Mouse (Mus musculus): ENCODE results near the gene Stau1.

The Stau1 gene

DNA sequence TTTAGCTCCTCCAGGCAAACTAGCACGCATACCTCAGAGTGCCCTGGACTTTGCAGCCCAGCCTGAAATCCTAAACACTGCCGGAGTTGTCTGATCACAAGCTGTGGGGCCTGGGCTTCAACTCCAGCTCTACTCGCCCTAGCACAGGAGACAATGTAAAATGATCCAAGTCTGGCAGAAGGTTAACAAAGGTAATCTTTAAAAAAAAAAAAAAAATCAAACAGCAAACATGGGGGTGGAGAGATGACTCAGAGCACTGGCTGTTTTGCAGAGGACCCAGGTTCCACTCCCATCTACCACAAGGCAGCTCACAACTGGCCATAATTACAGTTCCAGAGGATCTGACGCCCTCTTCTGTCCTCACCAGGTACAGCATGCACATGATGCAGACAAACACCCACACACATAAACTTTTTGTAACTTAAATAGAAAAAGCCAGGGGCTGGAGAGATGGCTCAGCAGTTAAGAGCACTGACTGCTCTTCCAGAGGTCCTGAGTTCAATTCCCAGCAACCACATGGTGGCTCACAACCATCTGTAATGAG is 12.7 kb downstream of the Stau1 start:
- DNase-seq, result no peak

DNA sequence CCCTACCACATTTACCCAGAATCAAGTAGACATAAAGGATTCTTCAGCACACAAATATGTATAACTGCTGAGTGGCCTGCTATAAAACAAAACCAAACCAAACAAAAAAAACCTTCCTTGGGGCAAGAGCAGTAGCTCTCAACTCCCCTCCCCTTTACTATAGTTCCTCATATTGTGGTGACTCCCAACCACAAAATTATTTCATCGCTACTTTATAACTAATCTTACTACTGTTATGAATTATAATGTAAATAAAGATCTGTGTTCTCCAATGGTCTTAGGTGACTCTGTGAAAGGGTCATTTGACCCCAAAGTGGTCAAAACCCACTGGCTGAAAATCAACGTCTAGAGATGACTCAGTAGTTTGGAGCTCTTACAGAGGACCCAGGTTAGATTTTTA is 15.9 kb downstream of the Stau1 start:
- no peak for DNase-seq

GRCm38 (mm10) chr2:166977490-166977889 is 18.6 kb downstream of the Stau1 start:
- no peak for DNase-seq

- no peak for DNase-seq
Measured at GRCm38 (mm10) chr2:166976356-166976755, 19.7 kb downstream of the Stau1 start.

DNA sequence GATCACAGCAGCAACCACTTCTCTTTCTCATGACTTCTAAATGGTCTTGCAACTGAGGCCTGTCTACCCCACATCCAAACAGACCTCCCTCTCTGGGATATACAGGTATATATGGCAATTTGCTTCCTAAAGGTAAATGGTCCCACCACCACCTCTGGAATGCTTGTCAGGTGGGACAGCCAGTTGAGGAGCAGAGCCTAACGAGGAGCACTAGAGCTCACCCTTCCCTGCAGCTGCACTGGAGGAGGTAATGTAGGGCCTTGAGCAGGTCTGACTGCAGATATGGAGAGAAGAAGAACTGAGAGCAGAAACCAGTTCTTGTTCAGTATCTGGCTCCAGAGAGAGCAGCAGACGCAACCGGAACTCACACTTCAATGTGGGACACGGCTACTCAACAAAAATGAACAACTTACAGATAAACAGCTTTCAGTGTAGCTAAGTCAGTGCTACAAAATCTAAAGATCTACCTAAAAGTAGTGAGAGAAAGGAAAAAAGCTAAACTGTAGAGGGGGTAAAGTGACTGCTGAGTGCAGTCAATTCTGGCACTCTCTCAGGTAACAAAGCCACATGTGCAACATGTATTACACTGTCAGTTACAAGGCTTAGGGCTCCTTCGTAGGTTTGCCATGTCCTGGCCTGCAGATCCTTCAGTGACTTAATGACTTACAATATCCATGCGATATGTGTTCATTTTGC is 21.8 kb downstream of the Stau1 start:
- no peak for DNase-seq

DNA sequence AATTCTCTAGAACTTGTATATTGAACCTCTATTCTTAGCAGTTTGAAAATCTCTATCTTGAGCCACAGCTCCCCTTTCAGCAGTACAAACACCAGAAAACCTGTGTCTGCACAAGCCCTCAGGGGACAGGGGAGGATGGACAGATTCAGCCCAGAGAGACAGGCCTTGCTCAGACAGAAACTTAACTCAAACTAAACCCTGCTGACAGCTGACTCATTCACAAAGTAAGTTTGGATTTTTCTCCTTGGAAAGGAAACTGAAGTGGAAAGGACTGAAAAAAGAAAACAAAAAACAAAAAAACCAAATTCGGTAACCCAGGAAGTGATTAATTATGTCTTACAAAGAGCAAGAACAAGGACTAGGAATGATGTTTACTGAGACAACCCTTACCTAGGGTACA is 22.9 kb downstream of the Stau1 start:
- no peak for DNase-seq

GRCm38 (mm10) chr2:166964773-166965172 is 31.3 kb downstream of the Stau1 start:
- no peak for DNase-seq

GRCm38 (mm10) chr2:166963257-166963656 is 32.8 kb downstream of the Stau1 start:
- no peak for DNase-seq

DNA sequence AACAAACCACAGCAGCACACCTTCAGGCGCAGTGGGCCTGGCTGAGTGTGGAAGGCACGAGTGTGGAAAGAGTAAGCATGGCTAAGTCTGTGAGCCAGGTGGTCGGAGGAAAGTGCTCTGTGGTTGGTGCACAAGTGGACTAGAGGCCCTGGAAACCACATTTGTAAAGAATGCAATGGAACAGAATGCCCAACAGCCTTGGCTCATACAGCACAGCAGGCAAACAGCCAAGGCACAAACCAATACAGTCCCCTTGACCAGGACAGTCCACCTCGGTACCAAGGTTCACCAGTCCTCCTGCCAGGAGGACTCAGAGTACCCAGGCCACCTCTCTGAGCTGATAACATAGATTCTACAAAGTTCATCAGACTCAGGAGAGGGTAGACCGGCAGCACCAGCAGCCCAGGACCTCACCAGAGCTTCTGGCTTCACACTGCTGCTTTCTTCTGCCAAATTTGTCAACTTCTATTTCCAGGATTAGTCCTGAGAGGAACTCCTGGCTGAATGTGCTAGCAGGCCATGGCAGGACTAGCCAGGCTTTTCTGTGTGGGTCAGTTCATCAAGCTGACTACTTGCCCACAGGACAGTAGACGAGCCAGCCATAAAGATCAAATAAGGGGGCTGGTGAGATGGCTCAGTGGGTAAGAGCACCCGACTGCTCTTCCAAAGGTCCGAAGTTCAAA is 35.3 kb downstream of the Stau1 start:
- no peak for DNase-seq

GRCm38 (mm10) chr2:166956805-166957204 is 39.3 kb downstream of the Stau1 start:
- peak; percentile 74 for DNase-seq

DNA sequence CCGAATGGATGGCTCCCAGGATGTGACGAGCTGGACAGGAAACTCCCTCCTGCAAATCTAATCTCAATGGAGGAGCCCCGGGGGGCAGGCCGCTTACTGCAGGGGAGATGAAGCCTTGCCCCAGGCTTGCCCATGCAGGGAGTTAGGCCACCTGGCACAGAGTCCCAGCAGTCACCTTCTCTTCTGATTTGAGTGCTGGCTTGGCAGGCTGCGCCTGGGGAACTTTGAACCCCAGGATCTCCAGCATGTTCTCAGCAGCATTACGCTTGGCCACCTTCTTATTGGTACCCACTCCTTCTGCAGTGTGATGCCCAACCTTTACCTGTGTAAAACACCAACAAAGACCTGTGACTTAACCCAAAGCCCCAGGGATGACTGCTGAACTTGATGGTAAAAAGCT is 43.9 kb downstream of the Stau1 start:
- DNase-seq, result no peak

DNA sequence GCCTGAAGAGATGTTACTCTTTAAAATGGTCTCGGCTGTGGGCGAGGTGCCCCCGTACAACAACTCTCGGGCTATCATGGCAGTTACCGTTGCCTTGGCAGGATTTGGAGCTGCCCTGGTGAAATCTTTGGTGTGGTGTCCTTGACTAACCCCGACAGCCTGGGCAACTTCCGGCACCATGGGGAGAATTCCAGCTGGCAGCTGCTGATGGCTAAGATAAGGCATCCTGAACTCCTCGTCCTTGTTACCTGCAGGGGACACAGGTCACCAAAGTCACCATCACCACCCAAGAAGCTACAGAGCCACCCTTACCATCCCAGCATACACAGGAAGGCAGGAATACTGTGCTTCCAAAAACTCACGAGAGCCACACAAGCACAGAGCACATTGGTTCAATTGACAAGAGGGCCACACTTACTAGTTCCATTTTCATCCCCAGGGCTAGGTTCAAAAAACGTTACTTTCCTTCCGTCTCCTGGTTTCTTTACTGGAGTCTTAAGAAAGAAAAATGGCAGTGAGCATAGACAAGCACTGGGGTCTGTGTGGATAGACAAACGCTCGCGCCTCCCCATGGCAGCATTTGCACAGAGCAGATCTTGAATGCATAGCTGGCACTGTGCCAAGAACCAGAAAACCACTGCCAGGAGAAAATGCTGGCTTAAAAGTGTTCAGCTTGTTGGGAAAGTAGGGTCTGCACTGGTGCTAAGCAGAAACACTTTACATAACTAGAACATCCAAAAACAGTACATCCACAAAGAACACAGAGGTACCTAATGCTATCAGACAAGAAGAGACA is 45.0 kb downstream of the Stau1 start:
- peak; percentile 22 for DNase-seq

- no peak for DNase-seq
Measured at GRCm38 (mm10) chr2:166948936-166949335, 47.2 kb downstream of the Stau1 start.

DNA sequence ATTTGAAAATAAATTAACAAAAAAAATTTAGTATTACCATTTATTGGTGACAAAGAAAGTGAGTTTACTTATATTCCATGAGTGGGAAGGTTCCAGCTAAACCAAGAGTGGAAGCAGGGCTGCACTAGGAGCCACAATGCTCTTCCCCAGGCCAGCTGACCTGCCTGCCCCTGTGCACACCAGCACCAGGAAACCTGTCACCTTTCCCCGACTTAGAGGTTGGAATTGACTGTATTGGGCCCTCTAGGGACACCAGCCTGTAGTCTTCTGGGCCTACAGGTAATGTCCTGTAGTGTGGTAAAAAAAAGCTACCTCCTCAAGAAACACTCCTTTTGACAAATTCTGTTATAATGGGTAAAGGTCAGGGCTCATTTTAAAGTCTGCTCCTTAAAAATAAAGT is 47.9 kb downstream of the Stau1 start:
- DNase-seq, result no peak

DNA sequence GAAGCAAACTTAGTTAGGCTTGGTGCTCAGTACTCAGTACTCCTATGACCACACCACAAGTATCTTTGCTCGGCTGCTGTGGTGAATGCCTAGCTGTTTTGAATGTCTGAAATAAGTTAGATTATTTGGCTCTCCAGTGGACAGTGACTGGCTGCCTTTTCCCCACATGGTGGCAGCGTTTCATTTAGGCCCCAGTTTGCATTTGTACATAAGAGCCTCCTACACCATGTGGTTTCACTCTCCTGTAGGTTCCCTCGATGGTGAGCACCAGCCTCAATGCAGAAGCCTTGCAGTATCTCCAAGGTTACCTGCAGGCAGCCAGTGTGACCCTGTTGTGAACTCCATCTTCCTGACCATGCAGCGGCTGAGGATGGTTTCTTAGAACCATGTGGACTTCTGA is 50.6 kb downstream of the Stau1 start:
- peak; percentile 23 for DNase-seq

DNA sequence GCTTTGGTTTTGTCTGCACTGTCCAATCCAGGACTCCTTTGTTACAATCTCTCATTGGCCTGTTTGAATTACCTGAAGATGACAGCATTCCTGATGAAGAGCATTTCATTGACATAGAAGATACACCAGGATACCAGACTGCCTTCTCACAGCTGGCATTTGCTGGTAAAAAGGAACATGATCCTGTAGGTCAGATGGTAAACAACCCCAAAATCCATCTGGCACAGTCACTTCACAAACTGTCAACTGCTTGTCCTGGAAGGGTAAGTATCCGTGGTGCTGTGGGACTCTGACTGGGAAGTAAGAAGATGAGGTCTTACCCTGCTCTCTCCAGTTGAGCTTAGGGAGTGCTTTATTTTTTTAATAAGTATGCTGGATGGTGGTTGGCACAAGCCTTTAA is 51.8 kb downstream of the Stau1 start:
- no peak for DNase-seq

DNA sequence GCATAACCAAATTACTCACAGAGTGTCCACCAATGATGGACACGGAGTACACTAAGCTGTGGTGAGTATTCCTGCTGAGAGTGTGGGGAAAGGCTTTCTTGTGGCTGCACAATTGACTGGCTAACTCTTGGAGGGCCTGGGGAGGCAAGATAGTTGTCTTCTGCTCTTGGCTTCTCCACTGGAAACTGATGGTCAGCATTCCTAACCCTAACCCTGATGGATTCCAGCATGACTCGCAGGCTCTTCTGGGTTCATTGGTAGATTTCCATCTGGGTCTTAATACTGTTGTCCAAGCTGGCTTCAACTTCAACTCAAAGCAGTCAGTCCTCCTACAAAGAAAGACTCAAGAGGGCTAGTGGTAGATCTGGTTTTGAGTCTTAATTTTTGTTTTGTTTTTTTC is 53.0 kb downstream of the Stau1 start:
- DNase-seq, result no peak

- no peak for DNase-seq
Measured at GRCm38 (mm10) chr2:166936166-166936565, 59.9 kb downstream of the Stau1 start.

- no peak for DNase-seq
Measured at GRCm38 (mm10) chr2:166935582-166935981, 60.5 kb downstream of the Stau1 start.

DNA sequence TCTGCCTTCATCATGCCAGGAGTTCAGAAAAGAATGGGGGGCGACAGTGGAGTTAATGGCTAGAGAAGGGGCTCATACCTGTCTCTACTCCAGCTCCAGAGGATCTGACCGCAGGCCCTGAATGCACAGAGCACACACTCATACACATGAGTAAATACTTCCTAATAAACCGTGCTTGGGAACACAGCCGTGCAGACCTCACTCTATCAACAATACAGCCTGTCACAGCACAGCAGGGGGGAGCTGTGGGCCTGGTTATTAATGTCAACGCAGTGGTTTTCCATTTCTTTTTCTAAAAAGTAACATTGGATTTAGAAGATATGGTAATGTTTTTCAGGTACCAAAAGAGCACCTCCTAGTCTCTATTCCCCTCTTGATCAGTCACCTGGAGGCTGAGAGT is 61.7 kb downstream of the Stau1 start:
- no peak for DNase-seq

- no peak for DNase-seq
Measured at GRCm38 (mm10) chr2:166933943-166934342, 62.2 kb downstream of the Stau1 start.

- DNase-seq, result no peak
Measured at GRCm38 (mm10) chr2:166923971-166924370, 72.1 kb downstream of the Stau1 start.

- no peak for DNase-seq
Measured at GRCm38 (mm10) chr2:166910536-166910935, 85.6 kb downstream of the Stau1 start.

GRCm38 (mm10) chr2:166909729-166910128 is 86.4 kb downstream of the Stau1 start:
- DNase-seq, result no peak
